23 mouse cellular contexts compared by ENCODE assay signal in the genomic region with DNA sequence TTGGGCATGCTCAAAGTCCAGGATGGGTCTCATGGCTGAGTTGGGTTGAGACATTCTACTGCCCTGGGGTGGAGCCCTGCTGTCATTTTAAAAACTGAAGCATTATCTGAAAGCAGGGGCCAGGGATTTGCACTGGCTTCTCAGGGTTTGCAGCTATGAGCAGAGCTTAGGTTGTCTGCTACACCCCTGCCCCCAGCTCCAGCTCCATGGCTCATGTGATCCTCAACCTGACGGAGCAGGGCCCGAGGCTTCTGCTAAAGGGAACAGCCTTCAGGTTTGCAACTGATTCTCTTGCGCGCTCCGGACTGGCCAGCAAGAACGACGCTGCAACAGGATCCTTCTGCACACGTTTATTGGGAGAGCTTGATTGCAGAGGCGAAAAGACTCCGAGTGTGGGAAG. TPM values are rescaled to one million over a fixed set of nuclear protein-coding genes. Genes with fewer than 3 reads are reported as not detected.
DNase-seq lines count a peak whose midpoint lies in the region; ATAC-seq and TF ChIP-seq lines count a peak whose summit lies in the region.
"Had no signal": no experiment of that assay in that cellular context is flagged by ENCODE, and none has a peak within 500 bp of the region (broad histone marks: within the 10 kb centered on the region; RNA-seq: fewer than 3 reads in every experiment).

No protein-coding gene starts in this region.

- no peak for ATAC-seq in forebrain, postnatal 0 days
- ATAC-seq: activated CD4-positive, CD25-positive, alpha-beta regulatory T cell, adult 4 months; forebrain, embryonic 13.5 days; hindbrain, embryonic 16.5 days; inflammation-experienced regulatory T-cells, adult 6 months; Patski had no signal

- 97% methylated on average over 10 of the region's 10 CpGs for WGBS in forebrain, embryonic 10.5 days
- 97% methylated on average over 10 of the region's 10 CpGs for WGBS in forebrain, postnatal 0 days
- 92% methylated on average over 10 of the region's 10 CpGs for WGBS in heart, embryonic 10.5 days
- 95% methylated on average over 10 of the region's 10 CpGs for whole genome bisulfite sequencing in heart, adult 2 months

- no peaks in the 10 kb centered on the region for H3K36me3 ChIP-seq in forebrain, embryonic 10.5 days (replicated peaks)
- no peaks in the 10 kb centered on the region for H3K36me3 ChIP-seq in forebrain, postnatal 0 days (ENCODE audit: insufficient read depth)
- no peaks in the 10 kb centered on the region for H3K36me3 ChIP-seq in heart, embryonic 10.5 days
- no peaks in the 10 kb centered on the region for H3K36me3 ChIP-seq in heart, adult 2 months (ENCODE audit: control insufficient read depth, insufficient read depth, low read length)
- H3K36me3 ChIP-seq in E14TG2a.4 (ENCODE audit: insufficient read depth, low read length), result no peaks in the 10 kb centered on the region
- H3K36me3 ChIP-seq: embryonic facial prominence, embryonic 13.5 days; heart, embryonic 12.5 days; hindbrain, embryonic 12.5 days had no signal

- no peak for TF ChIP-seq CTCF in forebrain, postnatal 0 days (IDR thresholded peaks at IDR 0.05; ENCODE audit: low read depth)
- TF ChIP-seq CTCF in heart, adult 2 months (IDR thresholded peaks at IDR 0.05), result no peak
- no peak for TF ChIP-seq CTCF in E14TG2a.4 (conservative IDR thresholded peaks at IDR 0.05; ENCODE audit: low read length)

- no peak overlapping the region for H3K9ac ChIP-seq in forebrain, postnatal 0 days
- no peak overlapping the region for H3K9ac ChIP-seq in heart, adult 2 months (ENCODE audit: low read depth, low read length)
- H3K9ac ChIP-seq: embryonic facial prominence, embryonic 13.5 days; forebrain, embryonic 13.5 days; heart, embryonic 12.5 days; hindbrain, embryonic 12.5 days had no signal

- peaks cover 25% of the 10 kb centered on the region for H3K4me1 ChIP-seq in forebrain, embryonic 10.5 days
- peaks cover 5% of the 10 kb centered on the region; the same call in 1 of the 2 replicates for H3K4me1 ChIP-seq in forebrain, postnatal 0 days (ENCODE audit: insufficient read depth)
- peaks cover 19% of the 10 kb centered on the region for H3K4me1 ChIP-seq in heart, embryonic 10.5 days
- H3K4me1 ChIP-seq in heart, adult 2 months (ENCODE audit: control insufficient read depth, insufficient read depth, low read length), result peaks cover 1% of the 10 kb centered on the region; the same call in 1 of the 2 replicates
- H3K4me1 ChIP-seq in E14TG2a.4 (replicated peaks; ENCODE audit: low read depth, low read length), result peaks cover 4% of the 10 kb centered on the region

- no peak for TF ChIP-seq POLR2A in heart, adult 2 months (IDR thresholded peaks at IDR 0.05; ENCODE audit: insufficient read depth, low read depth, low read length)

- H3K79me2 ChIP-seq in heart, adult 2 months (replicated peaks; ENCODE audit: control insufficient read depth, insufficient read depth, low read length), result no peaks in the 10 kb centered on the region

- intact Hi-C loops in heart, adult 2 months (cut with DNase I), result no loop called here

- H3K27me3 ChIP-seq in forebrain, embryonic 10.5 days (ENCODE audit: poor library complexity, severe bottlenecking), result no peaks in the 10 kb centered on the region
- no peaks in the 10 kb centered on the region for H3K27me3 ChIP-seq in forebrain, postnatal 0 days (ENCODE audit: insufficient read depth, low read length)
- no peaks in the 10 kb centered on the region for H3K27me3 ChIP-seq in heart, embryonic 10.5 days (ENCODE audit: insufficient read depth, poor library complexity, severe bottlenecking)
- H3K27me3 ChIP-seq in heart, adult 2 months (ENCODE audit: control insufficient read depth, insufficient read depth, low read length), result no peaks in the 10 kb centered on the region
- no peaks in the 10 kb centered on the region for H3K27me3 ChIP-seq in E14TG2a.4 (ENCODE audit: insufficient read depth, low read length)
- H3K27me3 ChIP-seq: embryonic facial prominence, embryonic 13.5 days; forebrain, embryonic 13.5 days; heart, embryonic 12.5 days; hindbrain, embryonic 12.5 days; Patski had no signal

- TF ChIP-seq EP300 in heart, adult 2 months (IDR thresholded peaks at IDR 0.05; ENCODE audit: insufficient read depth, low read depth, low read length), result no peak

- H3K4me2 ChIP-seq in forebrain, postnatal 0 days (ENCODE audit: low read depth), result no peak overlapping the region
- H3K4me2 ChIP-seq: embryonic facial prominence, embryonic 13.5 days; forebrain, embryonic 13.5 days; heart, embryonic 12.5 days; hindbrain, embryonic 12.5 days had no signal

- H3K4me3 ChIP-seq in forebrain, embryonic 10.5 days, result no peak overlapping the region
- H3K4me3 ChIP-seq in forebrain, postnatal 0 days (ENCODE audit: low read depth, low read length), result no peak overlapping the region
- no peak overlapping the region for H3K4me3 ChIP-seq in heart, embryonic 10.5 days
- no peak overlapping the region for H3K4me3 ChIP-seq in heart, adult 2 months
- 0 out of 2 replicates have a peak overlapping the region, but pooled peaks have one; percentile 35 for H3K4me3 ChIP-seq in E14TG2a.4 (replicated peaks; ENCODE audit: low read length)
- H3K4me3 ChIP-seq: embryonic facial prominence, embryonic 13.5 days; forebrain, embryonic 13.5 days; heart, embryonic 12.5 days; hindbrain, embryonic 12.5 days had no signal

- peak; percentile 9 for DNase-seq in forebrain, embryonic 10.5 days (ENCODE audit: extremely low spot score, low spot score)
- DNase-seq in forebrain, postnatal 0 days, result no peak
- peak; percentile 67 for DNase-seq in heart, embryonic 10.5 days (ENCODE audit: low spot score)
- no peak for DNase-seq in heart, adult 2 months
- peak; percentile 2 for DNase-seq in layer of hippocampus, adult 11-12 months (ENCODE audit: low spot score)
- no peak for DNase-seq in layer of hippocampus, postnatal 14 days (ENCODE audit: low spot score in 2 of 2)
- no peak for DNase-seq in adrenal gland, postnatal 10 days
- DNase-seq: adrenal gland, postnatal 25 days; cerebellum, adult 18-20 months; cerebellum, postnatal 14 days; heart, postnatal 36 days; kidney, adult 2 months had no signal

- H3K27ac ChIP-seq in forebrain, embryonic 10.5 days, result no peak overlapping the region
- H3K27ac ChIP-seq in forebrain, postnatal 0 days (ENCODE audit: low read depth, low read length), result no peak overlapping the region
- H3K27ac ChIP-seq in heart, embryonic 10.5 days, result no peak overlapping the region
- no peak overlapping the region for H3K27ac ChIP-seq in heart, adult 2 months
- H3K27ac ChIP-seq: embryonic facial prominence, embryonic 13.5 days; forebrain, embryonic 13.5 days; hindbrain, embryonic 12.5 days had no signal

- H3K9me3 ChIP-seq in forebrain, embryonic 10.5 days, result no peaks in the 10 kb centered on the region; the same call in 1 of the 2 replicates
- no peaks in the 10 kb centered on the region for H3K9me3 ChIP-seq in forebrain, postnatal 0 days (ENCODE audit: low read length)
- no peaks in the 10 kb centered on the region for H3K9me3 ChIP-seq in heart, embryonic 10.5 days
- H3K9me3 ChIP-seq in E14TG2a.4 (ENCODE audit: low read length), result peaks cover 61% of the 10 kb centered on the region
- H3K9me3 ChIP-seq: embryonic facial prominence, embryonic 13.5 days; forebrain, embryonic 13.5 days; heart, embryonic 12.5 days; hindbrain, embryonic 12.5 days had no signal

RNA-seq across cellular contexts. Expression of gene Actg1, which starts 28.2 kb away (rescaled TPM):
- polyA plus RNA-seq in forebrain, embryonic 10.5 days (2016; fragmentation: Nextera tagmentation; extraction: Ambion mirVana), result 2,559 and 2,733 TPM in 2 replicates
- 2,455 and 2,516 TPM in 2 replicates for total RNA-seq in forebrain, postnatal 0 days (2014; rRNA removed)
- polyA plus RNA-seq in forebrain, postnatal 0 days (2015; fragmentation: Nextera tagmentation; extraction: Ambion mirVana), result 4,096 and 4,381 TPM in 2 replicates
- polyA plus RNA-seq in heart, embryonic 10.5 days (2016; fragmentation: Nextera tagmentation; extraction: Ambion mirVana), result 1,513 and 2,033 TPM in 2 replicates
- 100 to 1,000 TPM; 222 to 321 TPM for total RNA-seq in heart, adult 2 months (2021)
- polyA plus RNA-seq in heart, adult 2 months (2012; rRNA removed), result 510 and 694 TPM in 2 replicates
- 1,000 to 10,000 TPM; 1,835 to 1,925 TPM for total RNA-seq in layer of hippocampus, postnatal 14 days (2021)
- 100 to 1,000 TPM; 954 to 956 TPM for total RNA-seq in adrenal gland, postnatal 10 days (2021)

RNA-seq across cellular contexts. Expression of gene Fscn2, which starts 41.2 kb away (rescaled TPM):
- polyA plus RNA-seq in forebrain, embryonic 10.5 days (2016; fragmentation: Nextera tagmentation; extraction: Ambion mirVana), result 0.32 TPM in 1 of 2 replicates, not detected in the other
- 0.29 TPM in 1 of 2 replicates, not detected in the other for total RNA-seq in forebrain, postnatal 0 days (2014; rRNA removed)
- 1.9 and 2.0 TPM in 2 replicates for polyA plus RNA-seq in forebrain, postnatal 0 days (2015; fragmentation: Nextera tagmentation; extraction: Ambion mirVana)
- 0.25 and 0.49 TPM in 2 replicates for polyA plus RNA-seq in heart, embryonic 10.5 days (2016; fragmentation: Nextera tagmentation; extraction: Ambion mirVana)
- total RNA-seq in heart, adult 2 months (2021), result not detected
- polyA plus RNA-seq in heart, adult 2 months (2012; rRNA removed), result 0.15 and 0.21 TPM in 2 replicates
- under 1 TPM; 0.48 to 0.67 TPM for total RNA-seq in layer of hippocampus, postnatal 14 days (2021)
- under 1 TPM; 0.15 to 0.45 TPM for total RNA-seq in adrenal gland, postnatal 10 days (2021)
- total RNA-seq: common myeloid progenitor, adult 5-6 weeks; granulocyte monocyte progenitor cell, adult 5-6 weeks; heart, postnatal 36 days had no signal

RNA-seq across cellular contexts. Expression of gene Faap100, which starts 58.4 kb away (rescaled TPM):
- 33.8 and 36.0 TPM in 2 replicates for polyA plus RNA-seq in forebrain, embryonic 10.5 days (2016; fragmentation: Nextera tagmentation; extraction: Ambion mirVana)
- 107 and 132 TPM in 2 replicates for total RNA-seq in forebrain, postnatal 0 days (2014; rRNA removed)
- 73.4 and 97.8 TPM in 2 replicates for polyA plus RNA-seq in forebrain, postnatal 0 days (2015; fragmentation: Nextera tagmentation; extraction: Ambion mirVana)
- 32.5 and 35.9 TPM in 2 replicates for polyA plus RNA-seq in heart, embryonic 10.5 days (2016; fragmentation: Nextera tagmentation; extraction: Ambion mirVana)
- total RNA-seq in heart, adult 2 months (2021), result 10 to 100 TPM; 13.0 to 13.4 TPM
- 25.8 and 27.3 TPM in 2 replicates for polyA plus RNA-seq in heart, adult 2 months (2012; rRNA removed)
- total RNA-seq in layer of hippocampus, postnatal 14 days (2021), result 10 to 100 TPM; 31.9 to 38.1 TPM
- total RNA-seq in adrenal gland, postnatal 10 days (2021), result 10 to 100 TPM; 19.5 to 26.4 TPM

Comparison
In these comparisons a context has a peak if more than half of its experiments do, and no peak if none do; other contexts are left out.
1. DNase-seq: peak in forebrain, embryonic 10.5 days (single experiment), heart, embryonic 10.5 days (single experiment) and layer of hippocampus, adult 11-12 months (single experiment); none in forebrain, postnatal 0 days (single experiment), heart, adult 2 months (0 of 2), layer of hippocampus, postnatal 14 days (0 of 2) and adrenal gland, postnatal 10 days (single experiment).